Mouse (Mus musculus) frontal cortex, adult 2 months (tissue): ENCODE data around the gene Rdh5. TPM values are rescaled to one million over a fixed set of nuclear protein-coding genes. Genes with fewer than 3 reads are reported as not detected.

Experiments used
- DNase-seq, 2 experiments: peaks; one replicate each; pipeline ENCODE4 v3.0.0; 2022; ENCODE audit warnings: low spot score in 1 of 2; ENCODE audit errors: extremely low spot score in 1 of 2
- polyA plus RNA-seq: library from polyadenylated mRNA; depleted of rRNA; stranded (reverse); fragments of >200 nt; gene quantifications from 2 replicates; pipeline ENCODE4 v1.2.3, GENCODE M21; 2012; rRNA removed

The Rdh5 gene
- polyA plus RNA-seq, 1 experiment: 12.3 TPM

- no peak for DNase-seq
Observed at GRCm38 (mm10) chr10:128878291-128878690, 44.4 kb downstream of the Rdh5 start.

- no peak for DNase-seq
Observed at GRCm38 (mm10) chr10:128870341-128870740, 52.3 kb downstream of the Rdh5 start.

- no peak for DNase-seq
Observed at GRCm38 (mm10) chr10:128866518-128866917, 56.2 kb downstream of the Rdh5 start.

GRCm38 (mm10) chr10:128866042-128866441 is 56.6 kb downstream of the Rdh5 start:
- DNase-seq: no peak

Other genes with a start within 250 kb of the Rdh5 start
- 12.9 and 13.4 TPM in 2 replicates for gene Suox, start 248.8 kb downstream of the Rdh5 start, polyA plus RNA-seq
- gene Rab5b, start 226.6 kb downstream of the Rdh5 start, polyA plus RNA-seq: 114 and 118 TPM in 2 replicates
- 0.80 and 0.98 TPM in 2 replicates for gene Pmel, start 218.7 kb downstream of the Rdh5 start, polyA plus RNA-seq
- 4.9 and 6.0 TPM in 2 replicates for gene Cdk2, start 217.9 kb downstream of the Rdh5 start, polyA plus RNA-seq
- gene Dgka, start 178.0 kb downstream of the Rdh5 start, polyA plus RNA-seq: 14.8 and 15.6 TPM in 2 replicates
- 38.3 and 44.6 TPM in 2 replicates for gene Pym1, start 175.0 kb downstream of the Rdh5 start, polyA plus RNA-seq
- gene Mmp19, start 132.0 kb downstream of the Rdh5 start, polyA plus RNA-seq: 2.4 and 3.4 TPM in 2 replicates
- gene Dnajc14, start 118.8 kb downstream of the Rdh5 start, polyA plus RNA-seq: 24.2 and 25.3 TPM in 2 replicates
- gene Tmem198b, start 118.5 kb downstream of the Rdh5 start, polyA plus RNA-seq: 21.8 and 22.3 TPM in 2 replicates
- 55.8 and 69.0 TPM in 2 replicates for gene Sarnp, start 105.6 kb downstream of the Rdh5 start, polyA plus RNA-seq
- 15.3 and 17.3 TPM in 2 replicates for gene Ormdl2, start 101.2 kb downstream of the Rdh5 start, polyA plus RNA-seq
- 17.0 and 17.2 TPM in 2 replicates for gene Gdf11, start 31.2 kb downstream of the Rdh5 start, polyA plus RNA-seq
- 82.7 and 95.6 TPM in 2 replicates for gene Cd63, start 21.9 kb downstream of the Rdh5 start, polyA plus RNA-seq
- 233 and 273 TPM in 2 replicates for gene Bloc1s1, start 1.1 kb upstream of the Rdh5 start, polyA plus RNA-seq
- 23.4 and 26.8 TPM in 2 replicates for gene Itga7, start 10.9 kb upstream of the Rdh5 start, polyA plus RNA-seq
- not detected in 2 replicates for gene Mettl7b, start 38.1 kb upstream of the Rdh5 start, polyA plus RNA-seq
- not detected in 2 replicates for gene Olfr9, start 66.5 kb upstream of the Rdh5 start, polyA plus RNA-seq
- 0.04 TPM in 1 of 2 replicates, not detected in the other for gene Olfr763, start 87.9 kb upstream of the Rdh5 start, polyA plus RNA-seq
- gene Olfr764-ps1, start 117.0 kb upstream of the Rdh5 start, polyA plus RNA-seq: not detected in 2 replicates
- not detected in 2 replicates for gene Olfr765, start 127.1 kb upstream of the Rdh5 start, polyA plus RNA-seq
- gene Olfr766-ps1, start 146.1 kb upstream of the Rdh5 start, polyA plus RNA-seq: not detected in 2 replicates
- not detected in 2 replicates for gene Olfr767, start 160.0 kb upstream of the Rdh5 start, polyA plus RNA-seq
- gene Olfr768, start 176.5 kb upstream of the Rdh5 start, polyA plus RNA-seq: not detected in 2 replicates
- gene Olfr769, start 195.0 kb upstream of the Rdh5 start, polyA plus RNA-seq: not detected in 2 replicates
- not detected in 2 replicates for gene Olfr770, start 216.1 kb upstream of the Rdh5 start, polyA plus RNA-seq
- not detected in 2 replicates for gene Olfr771, start 241.9 kb upstream of the Rdh5 start, polyA plus RNA-seq